Mouse (Mus musculus): ENCODE measurements at regions not wholly inside any gene's neighbourhood (a gene's known extent, or its start where the extent isn't known, plus 50 kb on each side); places are given as distances from the start of the nearest gene placed in this dataset.
A peak's percentile ranks its signal among the peaks of the same experiment; 100 is the strongest.

DNA sequence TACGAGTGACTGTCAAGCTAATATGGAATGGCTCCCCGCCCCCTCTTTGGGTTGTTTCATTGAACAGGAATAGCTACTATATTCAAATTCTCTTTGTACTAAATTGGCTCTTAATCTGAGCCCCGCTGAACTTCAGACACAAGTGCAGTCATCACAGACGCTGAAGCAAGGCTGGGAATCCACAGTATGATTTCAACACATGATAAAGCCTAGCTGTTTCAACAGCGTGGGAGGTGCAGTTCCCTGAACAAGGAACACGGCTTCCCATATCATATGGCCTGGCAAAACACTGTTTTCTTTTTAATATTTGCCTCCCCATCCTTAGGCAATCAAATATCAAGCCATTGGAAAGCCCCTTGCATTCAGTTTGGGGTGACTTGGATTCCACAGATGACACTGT lies 428.0 kb upstream of the Adamts9 start:
- H3K9me3 ChIP-seq (ENCODE audit: control insufficient read depth, low read length), result no peaks in the 10 kb centered on the region
- DNase-seq (ENCODE audit: low spot score) (no peak), ATAC-seq (ENCODE audit: low FRiP score, low read depth) (no peak)
- H3K27ac ChIP-seq (replicated peaks; ENCODE audit: low read depth, low read length), result no peak overlapping the region
- 78% methylated on average over 6 of the region's 6 CpGs for WGBS
- H3K27me3 ChIP-seq (ENCODE audit: control insufficient read depth, insufficient read depth, low read length), result no peaks in the 10 kb centered on the region
- no peak overlapping the region for H3K4me3 ChIP-seq (replicated peaks; ENCODE audit: low read length)
- H3K4me2 ChIP-seq (replicated peaks; ENCODE audit: low read depth, low read length, severe bottlenecking), result no peak overlapping the region
- no peak for TF ChIP-seq POLR2A (IDR thresholded peaks at IDR 0.05; ENCODE audit: borderline replicate concordance, extremely low read depth, insufficient read depth, insufficient read length)
- H3K36me3 ChIP-seq (ENCODE audit: control insufficient read depth, insufficient read depth, low read length), result no peaks in the 10 kb centered on the region
- no peak overlapping the region for H3K9ac ChIP-seq (ENCODE audit: low read depth, low read length, severe bottlenecking)
- no peaks in the 10 kb centered on the region for H3K4me1 ChIP-seq (ENCODE audit: control insufficient read depth, insufficient read depth, low read length)

- no peak for ATAC-seq (ENCODE audit: low FRiP score, low read depth)
- Histone ChIP-seq H3K4me2 (replicated peaks; ENCODE audit: low read depth, low read length, severe bottlenecking) (no peak overlapping the region), H3K9ac (ENCODE audit: low read depth, low read length, severe bottlenecking) (no peak overlapping the region), H3K27ac (replicated peaks; ENCODE audit: low read depth, low read length) (no peak overlapping the region), H3K36me3 (ENCODE audit: control insufficient read depth, insufficient read depth, low read length) (no peaks in the 10 kb centered on the region), H3K9me3 (ENCODE audit: control insufficient read depth, low read length) (no peaks in the 10 kb centered on the region), H3K4me1 (ENCODE audit: control insufficient read depth, insufficient read depth, low read length) (no peaks in the 10 kb centered on the region), H3K27me3 (ENCODE audit: control insufficient read depth, insufficient read depth, low read length) (no peaks in the 10 kb centered on the region), H3K4me3 (replicated peaks; ENCODE audit: low read length) (no peak overlapping the region)
- no peak for TF ChIP-seq POLR2A (IDR thresholded peaks at IDR 0.05; ENCODE audit: borderline replicate concordance, extremely low read depth, insufficient read depth, insufficient read length)
- no peak for DNase-seq (ENCODE audit: low spot score)
- WGBS, result 60% methylated on average over 4 of the region's 4 CpGs
These were observed 420.6 kb upstream of the Adamts9 start for GRCm38 (mm10) chr6:93363846-93364245.

- 76% methylated on average over 12 of the region's 12 CpGs for WGBS
- no peak for ATAC-seq (ENCODE audit: low FRiP score, low read depth)
- no peak overlapping the region for H3K4me3 ChIP-seq (replicated peaks; ENCODE audit: low read length)
- 0 out of 2 replicates have a peak, but pooled peaks cover 3% of the 10 kb centered on the region for H3K4me1 ChIP-seq (ENCODE audit: control insufficient read depth, insufficient read depth, low read length)
- no peak for TF ChIP-seq POLR2A (IDR thresholded peaks at IDR 0.05; ENCODE audit: borderline replicate concordance, extremely low read depth, insufficient read depth, insufficient read length)
- H3K36me3 ChIP-seq (ENCODE audit: control insufficient read depth, insufficient read depth, low read length), result no peaks in the 10 kb centered on the region
- no peaks in the 10 kb centered on the region for H3K27me3 ChIP-seq (ENCODE audit: control insufficient read depth, insufficient read depth, low read length)
- H3K4me2 ChIP-seq (replicated peaks; ENCODE audit: low read depth, low read length, severe bottlenecking), result no peak overlapping the region
- no peaks in the 10 kb centered on the region for H3K9me3 ChIP-seq (ENCODE audit: control insufficient read depth, low read length)
- H3K27ac ChIP-seq (replicated peaks; ENCODE audit: low read depth, low read length), result no peak overlapping the region
- no peak for DNase-seq (ENCODE audit: low spot score)
- H3K9ac ChIP-seq (ENCODE audit: low read depth, low read length, severe bottlenecking), result no peak overlapping the region
These were observed 410.2 kb upstream of the Adamts9 start for GRCm38 (mm10) chr6:93353353-93354125.

- no peak overlapping the region for H3K9ac ChIP-seq (ENCODE audit: low read depth, low read length, severe bottlenecking)
- DNase-seq (ENCODE audit: low spot score), result peak; percentile 55
- H3K27ac ChIP-seq (replicated peaks; ENCODE audit: low read depth, low read length), result no peak overlapping the region
- ATAC-seq (ENCODE audit: low FRiP score, low read depth), result no peak
- no peak for TF ChIP-seq POLR2A (IDR thresholded peaks at IDR 0.05; ENCODE audit: borderline replicate concordance, extremely low read depth, insufficient read depth, insufficient read length)
- H3K27me3 ChIP-seq (ENCODE audit: control insufficient read depth, insufficient read depth, low read length), result no peaks in the 10 kb centered on the region
- 67% methylated on average over 7 of the region's 7 CpGs for WGBS
- H3K4me3 ChIP-seq (replicated peaks; ENCODE audit: low read length), result no peak overlapping the region
- H3K4me1 ChIP-seq (ENCODE audit: control insufficient read depth, insufficient read depth, low read length), result 0 out of 2 replicates have a peak, but pooled peaks cover 3% of the 10 kb centered on the region
- no peaks in the 10 kb centered on the region for H3K9me3 ChIP-seq (ENCODE audit: control insufficient read depth, low read length)
- H3K36me3 ChIP-seq (ENCODE audit: control insufficient read depth, insufficient read depth, low read length), result no peaks in the 10 kb centered on the region
- no peak overlapping the region for H3K4me2 ChIP-seq (replicated peaks; ENCODE audit: low read depth, low read length, severe bottlenecking)
These were observed 406.8 kb upstream of the Adamts9 start for GRCm38 (mm10) chr6:93349936-93350700.

- 77% methylated on average over 3 of the region's 3 CpGs for WGBS
- Histone ChIP-seq H3K4me2 (replicated peaks; ENCODE audit: low read depth, low read length, severe bottlenecking) (no peak overlapping the region), H3K9me3 (ENCODE audit: control insufficient read depth, low read length) (no peaks in the 10 kb centered on the region), H3K9ac (ENCODE audit: low read depth, low read length, severe bottlenecking) (no peak overlapping the region), H3K27ac (replicated peaks; ENCODE audit: low read depth, low read length) (no peak overlapping the region), H3K4me1 (ENCODE audit: control insufficient read depth, insufficient read depth, low read length) (0 out of 2 replicates have a peak, but pooled peaks cover 3% of the 10 kb centered on the region), H3K4me3 (replicated peaks; ENCODE audit: low read length) (no peak overlapping the region), H3K27me3 (ENCODE audit: control insufficient read depth, insufficient read depth, low read length) (no peaks in the 10 kb centered on the region), H3K36me3 (ENCODE audit: control insufficient read depth, insufficient read depth, low read length) (no peaks in the 10 kb centered on the region)
- no peak for TF ChIP-seq POLR2A (IDR thresholded peaks at IDR 0.05; ENCODE audit: borderline replicate concordance, extremely low read depth, insufficient read depth, insufficient read length)
- DNase-seq (ENCODE audit: low spot score), result no peak
- no peak for ATAC-seq (ENCODE audit: low FRiP score, low read depth)
These were observed 404.8 kb upstream of the Adamts9 start for GRCm38 (mm10) chr6:93348141-93348540.
